ENCODE assay signal across 10 mouse cellular contexts in genomic region chr6:129234456-129235360, GRCm38 (mm10). TPM values are rescaled to one million over a fixed set of nuclear protein-coding genes. Genes with fewer than 3 reads are reported as not detected.
DNase-seq lines count a peak whose midpoint lies in the region; ATAC-seq and TF ChIP-seq lines count a peak whose summit lies in the region.
"Had no signal": no experiment of that assay in that cellular context is flagged by ENCODE, and none has a peak within 500 bp of the region (broad histone marks: within the 10 kb centered on the region; RNA-seq: fewer than 3 reads in every experiment).

No protein-coding gene starts in this region.

- no peak for ATAC-seq in heart, embryonic 13.5 days (ENCODE audit: extremely low read depth, insufficient number of reproducible peaks, low FRiP score, low TSS enrichment)
- peak; percentile 73 for ATAC-seq in liver, embryonic 12.5 days

- H3K9ac ChIP-seq in heart, embryonic 13.5 days = no peak overlapping the region
- no peak overlapping the region for H3K9ac ChIP-seq in ES-Bruce4 (ENCODE audit: low read depth, poor library complexity, severe bottlenecking)
- peak overlapping the region; percentile 35; the same call in 1 of the 2 replicates for H3K9ac ChIP-seq in liver, embryonic 12.5 days
- H3K9ac ChIP-seq: midbrain, embryonic 12.5 days had no signal

- TF ChIP-seq CTCF in ES-Bruce4 (IDR thresholded peaks at IDR 0.05; ENCODE audit: low read depth, low read length) = no peak

- H3K4me1 ChIP-seq in heart, embryonic 13.5 days = peaks cover 18% of the 10 kb centered on the region
- H3K4me1 ChIP-seq in ES-Bruce4 (ENCODE audit: control insufficient read depth, insufficient read depth, low read length) = peaks cover 3% of the 10 kb centered on the region
- peaks cover 79% of the 10 kb centered on the region for H3K4me1 ChIP-seq in liver, embryonic 12.5 days

- H3K4me2 ChIP-seq in heart, embryonic 13.5 days = no peak overlapping the region
- peak overlapping the region; percentile 48 for H3K4me2 ChIP-seq in liver, embryonic 12.5 days
- H3K4me2 ChIP-seq: midbrain, embryonic 12.5 days had no signal

- H3K27ac ChIP-seq in heart, embryonic 13.5 days (replicated peaks) = peak overlapping the region; percentile 28; the same call in 1 of the 2 replicates
- no peak overlapping the region; the same call in 1 of the 2 replicates for H3K27ac ChIP-seq in ES-Bruce4 (ENCODE audit: insufficient read depth, low read length)
- peak overlapping the region; percentile 85 for H3K27ac ChIP-seq in liver, embryonic 12.5 days
- H3K27ac ChIP-seq: midbrain, embryonic 12.5 days had no signal

- H3K4me3 ChIP-seq in heart, embryonic 13.5 days = no peak overlapping the region
- H3K4me3 ChIP-seq in ES-Bruce4 (ENCODE audit: low read depth, low read length) = peak overlapping the region; percentile 23
- H3K4me3 ChIP-seq in liver, embryonic 12.5 days = no peak overlapping the region
- H3K4me3 ChIP-seq: midbrain, embryonic 12.5 days had no signal

- no peaks in the 10 kb centered on the region for H3K36me3 ChIP-seq in heart, embryonic 13.5 days
- no peaks in the 10 kb centered on the region for H3K36me3 ChIP-seq in ES-Bruce4 (ENCODE audit: control insufficient read depth, insufficient read depth, low read length, poor library complexity, severe bottlenecking)
- no peaks in the 10 kb centered on the region for H3K36me3 ChIP-seq in liver, embryonic 12.5 days
- H3K36me3 ChIP-seq: midbrain, embryonic 12.5 days had no signal

- DNase-seq in heart, postnatal 10 days = no peak
- peak; percentile 51 to 55 for DNase-seq in spleen, postnatal 10 days (ENCODE audit: low spot score in 2 of 2)
- DNase-seq in c-Kit-positive CD71-positive TER-119-positive erythroid progenitor cells, embryonic 14.5 days (ENCODE audit: low spot score) = no peak
- DNase-seq in cerebellum, postnatal 4 days (ENCODE audit: low spot score in 2 of 2) = no peak
- no peak for DNase-seq in cerebellum, postnatal 25 days
- DNase-seq: cerebellum, postnatal 14 days had no signal

- no peaks in the 10 kb centered on the region for H3K9me3 ChIP-seq in heart, embryonic 13.5 days
- H3K9me3 ChIP-seq in ES-Bruce4 (replicated peaks; ENCODE audit: control insufficient read depth, insufficient read depth, low read length, poor library complexity, severe bottlenecking) = no peaks in the 10 kb centered on the region
- H3K9me3 ChIP-seq in liver, embryonic 12.5 days (replicated peaks) = no peaks in the 10 kb centered on the region
- H3K9me3 ChIP-seq: midbrain, embryonic 12.5 days had no signal

- TF ChIP-seq POLR2A in ES-Bruce4 (IDR thresholded peaks at IDR 0.05; ENCODE audit: insufficient read depth, low read length) = no peak

- H3K27me3 ChIP-seq in heart, embryonic 13.5 days (replicated peaks) = no peaks in the 10 kb centered on the region
- H3K27me3 ChIP-seq in ES-Bruce4 (ENCODE audit: control insufficient read depth, insufficient read depth, low read length, poor library complexity, severe bottlenecking) = no peaks in the 10 kb centered on the region
- H3K27me3 ChIP-seq in liver, embryonic 12.5 days (replicated peaks) = no peaks in the 10 kb centered on the region
- H3K27me3 ChIP-seq: midbrain, embryonic 12.5 days had no signal

- 60% methylated on average over 8 of the region's 8 CpGs for WGBS in heart, embryonic 13.5 days
- WGBS in liver, embryonic 12.5 days (ENCODE audit: insufficient replicate concordance) = 32% methylated on average over 8 of the region's 8 CpGs

- no peak for TF ChIP-seq EP300 in ES-Bruce4 (IDR thresholded peaks at IDR 0.05; ENCODE audit: insufficient read depth, low read depth, low read length)

- intact Hi-C loops in heart, postnatal 10 days (cut with DNase I) = no loop called here

RNA-seq across cellular contexts. Expression of gene Cd69, which starts 40.5 kb away (rescaled TPM):
- polyA plus RNA-seq in heart, embryonic 13.5 days (2015; fragmentation: Nextera tagmentation; extraction: Ambion mirVana) = 0.14 TPM in 1 of 2 replicates, not detected in the other
- total RNA-seq in heart, postnatal 10 days (2021) = under 1 TPM in 1 of 2 experiments, not detected in 1; 0.67 TPM
- polyA plus RNA-seq in ES-Bruce4 (2011; ENCODE audit: insufficient read depth, insufficient read length, low read depth, missing spikeins) = not detected in 2 replicates
- polyA plus RNA-seq in liver, embryonic 12.5 days (2016; fragmentation: Nextera tagmentation; extraction: Ambion mirVana) = 1.3 TPM in 2 replicates
- polyA plus RNA-seq: midbrain, embryonic 12.5 days had no signal

RNA-seq across cellular contexts. Expression of gene Clec2d, which starts 54.3 kb away (rescaled TPM):
- 0.11 and 0.20 TPM in 2 replicates for polyA plus RNA-seq in heart, embryonic 13.5 days (2015; fragmentation: Nextera tagmentation; extraction: Ambion mirVana)
- total RNA-seq in heart, postnatal 10 days (2021) = 10 to 100 TPM; 28.8 to 38.7 TPM
- polyA plus RNA-seq in ES-Bruce4 (2011; ENCODE audit: insufficient read depth, insufficient read length, low read depth, missing spikeins) = not detected in 2 replicates
- polyA plus RNA-seq in liver, embryonic 12.5 days (2016; fragmentation: Nextera tagmentation; extraction: Ambion mirVana) = not detected in 2 replicates

Comparison
In these comparisons a context has a peak if more than half of its experiments do, and no peak if none do; other contexts are left out.
1. DNase-seq: peak in spleen, postnatal 10 days (2 of 2); none in heart, postnatal 10 days (0 of 2), c-Kit-positive CD71-positive TER-119-positive erythroid progenitor cells, embryonic 14.5 days (single experiment), cerebellum, postnatal 4 days (0 of 2) and cerebellum, postnatal 25 days (0 of 2).